Mouse (Mus musculus) myocyte (in vitro differentiated cells): ENCODE data around the gene Mmp9. TPM values are rescaled to one million over a fixed set of nuclear protein-coding genes. Genes with fewer than 3 reads are reported as not detected.

ENCODE experiments used
- H3K27me3 ChIP-seq: one replicate; pipeline ENCODE4 v1.6.1; 2011; ENCODE audit not compliant: control insufficient read depth, insufficient read depth, insufficient read length
- H3K36me3 ChIP-seq: one replicate; pipeline ENCODE4 v1.6.1; 2011; ENCODE audit not compliant: control insufficient read depth, insufficient read depth
- H3K4me2 ChIP-seq: one replicate; pipeline ENCODE4 v1.6.1; 2011; ENCODE audit warnings: low read depth, control low read depth
- H3K4me3 ChIP-seq: one replicate; pipeline ENCODE4 v1.5.1; 2011; ENCODE audit warnings: mild to moderate bottlenecking, control low read depth, moderate library complexity
- H3K79me2 ChIP-seq: one replicate; pipeline ENCODE4 v1.6.1; 2011; ENCODE audit not compliant: control insufficient read depth, insufficient read depth
- H3ac ChIP-seq: one replicate; pipeline ENCODE4 v1.6.1; 2011; ENCODE audit not compliant: control insufficient read depth, insufficient read length
- CEBPB ChIP-seq: IDR thresholded peaks from 2 replicates; pipeline ENCODE4 v1.6.1; 2011; ENCODE audit warnings: mild to moderate bottlenecking, moderate library complexity; ENCODE audit not compliant: poor library complexity, insufficient read depth, severe bottlenecking
- E2F4 ChIP-seq: IDR thresholded peaks from one replicate; pipeline ENCODE4 v1.6.1; 2011; ENCODE audit warnings: mild to moderate bottlenecking, control low read depth, moderate library complexity; ENCODE audit not compliant: insufficient read depth
- MAX ChIP-seq: IDR thresholded peaks from one replicate; pipeline ENCODE4 v1.6.1; 2011; ENCODE audit warnings: low read depth, mild to moderate bottlenecking, control low read depth
- MYOD1 ChIP-seq, 3 experiments: IDR thresholded peaks; one replicate each; pipeline ENCODE4 v1.6.1; 2011; ENCODE audit warnings: control low read depth in 2 of 3, low read depth in 2 of 3, mild to moderate bottlenecking in 2 of 3, moderate library complexity in 1 of 3; ENCODE audit not compliant: insufficient read length in 2 of 3, control insufficient read depth in 1 of 3
- MYOG ChIP-seq, 3 experiments: IDR thresholded peaks; one replicate each; pipeline ENCODE4 v1.6.1; 2011; ENCODE audit warnings: control low read depth in 2 of 3, low read depth in 2 of 3, mild to moderate bottlenecking in 2 of 3; ENCODE audit not compliant: insufficient read length in 2 of 3, control insufficient read depth in 1 of 3, insufficient read depth in 1 of 3
- POLR2A ChIP-seq: IDR thresholded peaks from one replicate; pipeline ENCODE4 v1.6.1; 2011; ENCODE audit warnings: low read depth, mild to moderate bottlenecking, control low read depth, moderate library complexity; ENCODE audit not compliant: insufficient read length
- POLR2AphosphoS2 ChIP-seq: IDR thresholded peaks from one replicate; pipeline ENCODE4 v1.6.1; 2011; ENCODE audit warnings: low read depth, control low read depth; ENCODE audit not compliant: insufficient read length
- REST ChIP-seq: IDR thresholded peaks from one replicate; pipeline ENCODE4 v1.6.1; 2011; ENCODE audit warnings: mild to moderate bottlenecking, control low read depth, moderate library complexity; ENCODE audit not compliant: insufficient read depth, insufficient read length
- SRF ChIP-seq: IDR thresholded peaks from one replicate; pipeline ENCODE4 v1.6.1; 2011; ENCODE audit warnings: low read depth; ENCODE audit not compliant: control insufficient read depth, insufficient read length
- TCF12 ChIP-seq: IDR thresholded peaks from one replicate; pipeline ENCODE4 v1.6.1; 2011; ENCODE audit warnings: mild to moderate bottlenecking, control low read depth; ENCODE audit not compliant: poor library complexity, insufficient read depth, severe bottlenecking
- TCF3 ChIP-seq: IDR thresholded peaks from one replicate; pipeline ENCODE4 v1.6.1; 2011; ENCODE audit warnings: low read depth, control low read depth; ENCODE audit not compliant: insufficient read length
- USF1 ChIP-seq: IDR thresholded peaks from one replicate; pipeline ENCODE4 v1.6.1; 2011; ENCODE audit warnings: low read depth, mild to moderate bottlenecking, control low read depth, moderate library complexity
- polyA plus RNA-seq: library from polyadenylated mRNA; unstranded; fragments of >200 nt; fragmentation: generic; extraction: Trizol; gene quantifications from one replicate; pipeline ENCODE4 v1.2.1, GENCODE M21; 2012; ENCODE audit warnings: missing spikeins

Mmp9 gene
- polyA plus RNA-seq, 1 experiment, result 1.7 TPM

- Histone ChIP-seq H3K4me2 (no peak overlapping the region), H3K4me3 (no peak overlapping the region), H3K79me2 (no peaks in the 10 kb centered on the region), H3ac (no peak overlapping the region), H3K27me3 (no peaks in the 10 kb centered on the region), H3K36me3 (peaks cover 39% of the 10 kb centered on the region)
- no peak for TF ChIP-seq REST
- no peak for TF ChIP-seq TCF3
- TF ChIP-seq MAX, result no peak
- no peak for TF ChIP-seq USF1
- TF ChIP-seq MYOG (IDR thresholded peaks at IDR 0.05; ENCODE audit: control insufficient read depth in 1 of 3, insufficient read depth in 1 of 3, insufficient read length in 2 of 3, low read depth in 2 of 3), result no peak
- TF ChIP-seq POLR2A, result peak; percentile 22
- TF ChIP-seq MYOD1 (IDR thresholded peaks at IDR 0.05; ENCODE audit: control insufficient read depth in 1 of 3, insufficient read length in 2 of 3, low read depth in 2 of 3), result no peak
- no peak for TF ChIP-seq E2F4
- no peak for TF ChIP-seq SRF
- no peak for TF ChIP-seq CEBPB
- peak; percentile 84 for TF ChIP-seq POLR2AphosphoS2
Observed at GRCm38 (mm10) chr2:164894644-164895043, 45.9 kb upstream of the Mmp9 start.

GRCm38 (mm10) chr2:164895885-164896284 is 44.7 kb upstream of the Mmp9 start:
- Histone ChIP-seq H3K4me3 (no peak overlapping the region), H3K36me3 (peaks cover 40% of the 10 kb centered on the region), H3ac (no peak overlapping the region), H3K79me2 (no peaks in the 10 kb centered on the region), H3K4me2 (no peak overlapping the region), H3K27me3 (no peaks in the 10 kb centered on the region)
- peak; percentile 77 for TF ChIP-seq POLR2AphosphoS2
- TF ChIP-seq POLR2A, result peak; percentile 12
- no peak for TF ChIP-seq E2F4
- TF ChIP-seq REST, result no peak

GRCm38 (mm10) chr2:164898008-164898407 is 42.6 kb upstream of the Mmp9 start:
- Histone ChIP-seq H3K79me2 (no peaks in the 10 kb centered on the region), H3K27me3 (no peaks in the 10 kb centered on the region), H3K4me3 (no peak overlapping the region), H3ac (no peak overlapping the region), H3K36me3 (peaks cover 34% of the 10 kb centered on the region), H3K4me2 (no peak overlapping the region)
- no peak for TF ChIP-seq POLR2AphosphoS2
- no peak for TF ChIP-seq TCF12
- TF ChIP-seq CEBPB, result no peak
- no peak for TF ChIP-seq MAX
- no peak for TF ChIP-seq SRF

DNA sequence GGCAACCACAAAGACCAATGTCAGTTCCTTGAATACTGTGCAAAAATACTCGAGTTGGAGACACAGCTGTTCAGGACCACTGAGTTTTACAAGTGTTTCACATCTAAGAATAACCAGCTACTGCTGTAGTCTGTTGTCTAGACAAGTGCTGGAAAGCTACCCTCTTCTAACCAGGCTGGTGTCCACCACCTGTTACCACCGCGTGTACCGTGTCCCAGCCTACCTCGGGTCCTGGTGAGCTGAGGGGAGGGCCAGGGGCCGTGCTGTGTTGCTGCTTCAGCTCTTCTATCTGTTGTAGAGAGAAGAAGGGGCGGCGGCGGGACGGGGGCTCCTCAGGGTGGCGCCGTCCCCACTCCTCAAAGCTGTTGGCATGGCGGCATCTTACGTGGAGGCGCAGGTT is 41.5 kb upstream of the Mmp9 start:
- Histone ChIP-seq H3K4me2 (no peak overlapping the region), H3K4me3 (no peak overlapping the region), H3ac (no peak overlapping the region), H3K27me3 (no peaks in the 10 kb centered on the region), H3K79me2 (no peaks in the 10 kb centered on the region), H3K36me3 (peaks cover 30% of the 10 kb centered on the region)
- TF ChIP-seq REST (no peak), MYOD1 (IDR thresholded peaks at IDR 0.05; ENCODE audit: control insufficient read depth in 1 of 3, insufficient read length in 2 of 3, low read depth in 2 of 3) (peak in 2 of 3 experiments; percentile 49 to 56), MYOG (IDR thresholded peaks at IDR 0.05; ENCODE audit: control insufficient read depth in 1 of 3, insufficient read depth in 1 of 3, insufficient read length in 2 of 3, low read depth in 2 of 3) (peak in 2 of 3 experiments; percentile 48 to 70)

DNA sequence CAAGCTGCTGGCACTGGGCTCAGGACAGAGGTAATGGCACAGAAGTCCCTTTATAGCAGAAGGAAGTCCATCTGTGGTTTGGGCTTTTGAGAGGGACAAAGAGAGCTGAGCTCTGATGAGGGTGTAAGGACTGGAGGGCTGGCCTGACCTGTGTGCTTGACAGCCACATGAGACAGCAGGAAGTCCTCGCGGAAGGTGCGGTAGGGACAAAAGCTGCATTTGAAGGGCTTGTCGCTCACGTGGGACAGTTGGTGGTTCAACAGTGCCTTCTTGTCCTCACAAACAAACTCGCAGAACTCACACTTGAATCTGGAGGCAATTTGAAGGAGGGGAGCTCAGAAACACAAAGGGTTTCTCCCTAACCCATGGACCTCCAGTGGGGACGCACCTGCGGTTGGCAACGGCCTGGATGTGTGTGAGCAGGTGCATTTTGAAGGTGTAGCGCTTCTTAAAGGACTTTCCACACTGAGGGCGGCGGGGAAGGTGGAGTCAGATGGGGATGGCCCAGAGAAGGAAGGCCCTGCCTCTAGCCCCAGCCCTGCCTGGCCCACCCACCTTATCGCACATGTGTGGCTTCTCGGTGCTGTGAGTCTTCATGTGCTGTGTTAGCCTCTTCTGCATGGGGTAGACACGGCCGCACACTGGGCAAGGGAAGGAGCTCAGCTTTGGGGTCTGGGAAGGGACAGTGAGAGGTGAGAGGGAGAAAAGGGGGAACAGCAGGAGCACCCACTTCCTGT is 40.7 kb upstream of the Mmp9 start:
- no peaks in the 10 kb centered on the region for H3K27me3 ChIP-seq
- H3K4me2 ChIP-seq, result no peak overlapping the region
- no peaks in the 10 kb centered on the region for H3K79me2 ChIP-seq
- H3ac ChIP-seq, result no peak overlapping the region
- H3K36me3 ChIP-seq, result peaks cover 30% of the 10 kb centered on the region
- TF ChIP-seq TCF3 (no peak), SRF (no peak), TCF12 (no peak), USF1 (no peak), REST (no peak), MYOD1 (IDR thresholded peaks at IDR 0.05; ENCODE audit: control insufficient read depth in 1 of 3, insufficient read length in 2 of 3, low read depth in 2 of 3) (no peak), MAX (no peak), E2F4 (no peak), CEBPB (no peak), MYOG (IDR thresholded peaks at IDR 0.05; ENCODE audit: control insufficient read depth in 1 of 3, insufficient read depth in 1 of 3, insufficient read length in 2 of 3, low read depth in 2 of 3) (no peak), POLR2A (no peak), POLR2AphosphoS2 (no peak)
- no peak overlapping the region for H3K4me3 ChIP-seq
